Mouse (Mus musculus): ENCODE data around the gene Ilf2. TPM values are rescaled to one million over a fixed set of nuclear protein-coding genes. Genes with fewer than 3 reads are reported as not detected.

Gene Ilf2
- total RNA-seq, 2 experiments from 2014 or later: 26.1 to 30.7 TPM

GRCm38 (mm10) chr3:90445417-90446200, 30.3 kb upstream of the Ilf2 start:
- Histone ChIP-seq H3K4me3 (peak overlapping the region; percentile 58), H3K27ac (peak overlapping the region; percentile 90)
- intact Hi-C loops (cut with DNase I): no loop called here
- no peak for DNase-seq
- no peak for TF ChIP-seq CTCF (IDR thresholded peaks at IDR 0.05)

- peak; percentile 91 for DNase-seq
- no peak for TF ChIP-seq CTCF (IDR thresholded peaks at IDR 0.05)
- intact Hi-C loops (cut with DNase I): no loop called here
- H3K27ac ChIP-seq: peak overlapping the region; percentile 90
- peak overlapping the region; percentile 58 for H3K4me3 ChIP-seq
Observed at GRCm38 (mm10) chr3:90446389-90447122, 29.4 kb upstream of the Ilf2 start.

- DNase-seq: no peak
- TF ChIP-seq CTCF (IDR thresholded peaks at IDR 0.05): no peak
- intact Hi-C loops (cut with DNase I): no loop called here
- H3K4me3 ChIP-seq: peak overlapping the region; percentile 58
- H3K27ac ChIP-seq: peak overlapping the region; percentile 90
Observed at GRCm38 (mm10) chr3:90447123-90447494, 28.8 kb upstream of the Ilf2 start.

DNA sequence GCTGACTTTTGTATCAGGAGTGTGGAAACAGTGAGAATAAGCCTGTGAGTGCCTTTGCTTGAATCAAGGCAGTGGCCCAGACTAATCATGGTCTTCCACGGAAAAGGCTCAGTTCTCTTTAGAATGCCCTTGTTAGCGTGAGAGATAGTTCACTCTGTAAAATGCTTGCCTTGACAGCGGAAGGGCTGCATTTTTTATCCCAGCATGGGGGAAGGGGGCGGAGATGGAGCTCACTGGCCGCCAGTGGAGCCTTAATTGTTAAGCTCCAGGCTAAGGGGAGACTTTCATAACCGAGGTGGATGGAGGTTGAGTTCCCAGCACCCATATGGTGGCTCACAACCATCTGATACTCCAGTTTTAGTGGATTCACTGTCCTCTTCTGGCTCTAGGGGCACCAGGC, 27.3 kb upstream of the Ilf2 start:
- Histone ChIP-seq H3K4me3 (no peak overlapping the region), H3K27ac (peak overlapping the region; percentile 90)
- intact Hi-C loops (cut with DNase I): no loop called here
- DNase-seq: no peak
- TF ChIP-seq CTCF (IDR thresholded peaks at IDR 0.05): no peak

- DNase-seq: no peak
- intact Hi-C loops (cut with DNase I): no loop called here
- H3K4me3 ChIP-seq: no peak overlapping the region; the same call in 1 of the 2 replicates
- H3K27ac ChIP-seq: peak overlapping the region; percentile 56
- TF ChIP-seq CTCF (IDR thresholded peaks at IDR 0.05): no peak
Observed at GRCm38 (mm10) chr3:90450874-90451273, 25.1 kb upstream of the Ilf2 start.

DNA sequence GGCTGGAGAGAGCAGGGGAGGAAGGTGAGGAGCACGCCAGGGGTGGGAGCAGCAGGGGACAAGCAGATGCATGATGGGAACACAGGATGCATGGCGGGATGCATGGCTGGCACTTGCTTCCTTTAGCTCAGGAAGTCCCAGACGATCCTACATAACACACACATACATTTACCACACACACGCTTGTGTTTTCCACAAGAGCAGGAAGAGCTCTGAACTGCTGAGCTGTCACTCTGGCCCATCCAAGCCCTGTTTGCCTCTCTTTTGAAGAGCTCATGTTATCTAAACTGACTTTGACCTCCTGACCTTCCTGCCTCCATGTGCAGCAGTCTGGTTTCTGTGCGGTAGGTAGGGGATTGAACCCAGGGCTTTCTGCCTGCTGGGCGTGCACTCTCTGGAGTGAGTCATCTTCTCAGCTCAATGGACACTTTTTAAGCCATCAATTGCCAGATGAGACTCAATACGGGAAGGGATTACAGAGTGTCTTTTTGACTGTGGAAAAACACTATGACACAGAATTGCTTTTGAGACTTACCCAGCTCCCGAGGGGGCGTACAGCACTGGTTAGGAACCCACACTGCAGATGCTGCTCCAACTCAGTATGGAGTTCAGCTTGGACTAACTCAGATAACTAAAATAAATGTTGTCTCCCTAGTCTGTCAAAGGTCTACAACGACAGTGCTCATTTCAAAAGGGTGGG, 24.4 kb upstream of the Ilf2 start:
- Histone ChIP-seq H3K27ac (peak overlapping the region; percentile 56), H3K4me3 (no peak overlapping the region)
- intact Hi-C loops (cut with DNase I): no loop called here
- TF ChIP-seq CTCF (IDR thresholded peaks at IDR 0.05): no peak
- no peak for DNase-seq

- no peak for TF ChIP-seq CTCF (IDR thresholded peaks at IDR 0.05)
- intact Hi-C loops (cut with DNase I): no loop called here
- no peak overlapping the region for H3K4me3 ChIP-seq
Observed at GRCm38 (mm10) chr3:90454931-90455330, 21.0 kb upstream of the Ilf2 start.

GRCm38 (mm10) chr3:90459727-90460126, 16.2 kb upstream of the Ilf2 start:
- no peak for TF ChIP-seq CTCF (IDR thresholded peaks at IDR 0.05)

More at GRCm38 (mm10) chr3:90454931-90455330, 21.0 kb upstream of the Ilf2 start:
- H3K27ac ChIP-seq: no peak overlapping the region
- no peak for DNase-seq

DNA sequence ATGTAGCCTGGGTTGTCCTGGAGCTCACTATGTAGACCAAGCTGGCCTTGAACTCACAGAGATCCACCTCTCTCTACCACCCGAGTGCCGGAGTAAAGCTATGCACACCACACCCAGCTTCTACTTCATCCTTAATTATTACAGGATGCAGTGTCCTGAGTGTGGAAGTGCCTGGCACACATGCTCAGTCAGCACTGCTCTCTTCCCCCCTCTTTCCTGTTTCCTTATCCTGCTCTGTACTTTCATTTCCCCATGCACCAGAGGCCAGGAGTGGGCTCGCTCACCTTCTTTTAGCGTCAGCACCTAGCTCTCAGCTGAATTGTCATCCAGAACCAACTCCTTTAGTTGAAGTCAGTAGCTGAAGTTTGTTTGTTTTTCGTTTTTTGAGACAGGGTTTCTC, 15.6 kb upstream of the Ilf2 start:
- no peak overlapping the region for H3K27ac ChIP-seq
- no peak for DNase-seq
- no peak for TF ChIP-seq CTCF (IDR thresholded peaks at IDR 0.05)

More at GRCm38 (mm10) chr3:90459727-90460126, 16.2 kb upstream of the Ilf2 start:
- intact Hi-C loops (cut with DNase I): no loop called here
- Histone ChIP-seq H3K27ac (peak overlapping the region; percentile 28; the same call in 1 of the 2 replicates), H3K4me3 (no peak overlapping the region)
- no peak for DNase-seq

DNA sequence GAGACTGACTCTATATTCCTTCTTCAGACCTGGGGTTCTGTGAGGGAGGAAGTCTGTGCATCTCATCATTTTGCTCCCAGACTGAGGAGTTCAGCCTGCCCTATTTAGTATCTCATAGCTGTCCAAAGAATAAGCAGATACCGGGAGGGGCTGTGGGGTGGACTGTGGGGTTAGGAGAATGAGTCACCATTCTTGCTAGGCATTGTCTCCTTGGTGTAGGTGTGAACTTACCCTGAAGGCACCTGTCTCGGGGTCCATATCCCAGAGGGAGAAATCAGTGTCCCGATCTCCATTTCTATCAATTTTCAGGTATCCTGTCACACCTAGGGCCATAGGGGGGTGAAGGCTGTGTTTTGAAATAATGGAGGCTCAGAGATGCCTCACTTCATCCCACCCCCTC, 14.0 kb upstream of the Ilf2 start:
- H3K4me3 ChIP-seq: peak overlapping the region; percentile 88; the same call in 1 of the 2 replicates
- intact Hi-C loops (cut with DNase I): no loop called here
- no peak for DNase-seq
- no peak overlapping the region for H3K27ac ChIP-seq
- no peak for TF ChIP-seq CTCF (IDR thresholded peaks at IDR 0.05)

More for the DNA sequence above, 15.6 kb upstream of the Ilf2 start:
- intact Hi-C loops (cut with DNase I): no loop called here
- H3K4me3 ChIP-seq: no peak overlapping the region

GRCm38 (mm10) chr3:90462579-90462978, 13.3 kb upstream of the Ilf2 start:
- no peak for DNase-seq
- TF ChIP-seq CTCF (IDR thresholded peaks at IDR 0.05): no peak
- Histone ChIP-seq H3K27ac (peak overlapping the region; percentile 38; the same call in 1 of the 2 replicates), H3K4me3 (peak overlapping the region; percentile 88)
- intact Hi-C loops (cut with DNase I): no loop called here

DNA sequence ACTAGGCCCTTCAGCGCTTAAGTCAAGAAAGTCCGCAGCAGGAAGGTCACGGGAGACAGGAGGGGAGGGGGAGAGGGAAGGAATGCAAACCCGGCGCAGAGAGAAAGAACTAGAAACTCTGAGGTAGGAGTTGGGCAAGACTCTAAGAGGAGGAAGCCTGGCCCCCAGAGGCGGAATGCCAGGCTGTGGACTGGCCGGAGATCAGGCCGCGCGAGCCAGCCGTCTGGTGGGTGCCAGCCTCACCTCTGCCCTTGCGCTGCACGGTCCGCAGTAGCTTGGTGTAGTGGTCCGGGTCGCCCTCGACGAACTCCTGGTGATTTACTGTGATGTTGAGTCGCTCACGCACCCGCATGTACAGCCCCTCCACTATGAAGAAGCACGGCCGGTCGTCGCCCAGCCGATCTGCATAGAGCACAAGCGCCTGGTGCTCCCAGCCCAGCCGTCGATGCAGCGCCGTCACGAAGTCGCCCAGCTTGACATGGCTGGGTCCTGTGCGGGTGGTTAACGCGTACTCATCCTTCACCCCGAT, 11.3 kb upstream of the Ilf2 start:
- intact Hi-C loops (cut with DNase I): loop anchor here (5.0 kb wide), 1 partner anchor 32 kb away; the partner anchor contains the start of gene Ints3
- peak overlapping the region; percentile 88 for H3K27ac ChIP-seq
- no peak for TF ChIP-seq CTCF (IDR thresholded peaks at IDR 0.05)
- DNase-seq: no peak
- H3K4me3 ChIP-seq: peak overlapping the region; percentile 88
